In genomic region chr15:81666957-81667356, GRCm38 (mm10) we compare ENCODE assay signal across 19 mouse cellular contexts. TPM values are rescaled to one million over a fixed set of nuclear protein-coding genes. Genes with fewer than 3 reads are reported as not detected.
A peak's percentile ranks its signal among the peaks of the same experiment; 100 is the strongest.
DNase-seq lines count a peak whose midpoint lies in the region; ATAC-seq and TF ChIP-seq lines count a peak whose summit lies in the region.
"Had no signal": no experiment of that assay in that cellular context is flagged by ENCODE, and none has a peak within 500 bp of the region (broad histone marks: within the 10 kb centered on the region; RNA-seq: fewer than 3 reads in every experiment).

No protein-coding gene starts in this region.

- H3K36me3 ChIP-seq in forebrain, postnatal 0 days (ENCODE audit: insufficient read depth): peaks cover 40% of the 10 kb centered on the region
- H3K36me3 ChIP-seq in forebrain, embryonic 12.5 days (replicated peaks): peaks cover 40% of the 10 kb centered on the region
- H3K36me3 ChIP-seq in liver, embryonic 14.5 days (replicated peaks; ENCODE audit: control insufficient read depth, insufficient read depth, low read depth): peaks cover 27% of the 10 kb centered on the region
- H3K36me3 ChIP-seq in liver, embryonic 12.5 days: peaks cover 52% of the 10 kb centered on the region
- peaks cover 34% of the 10 kb centered on the region for H3K36me3 ChIP-seq in ES-Bruce4 (ENCODE audit: control insufficient read depth, insufficient read depth, low read length, poor library complexity, severe bottlenecking)

- H3K4me1 ChIP-seq in forebrain, postnatal 0 days (ENCODE audit: insufficient read depth): 0 out of 2 replicates have a peak, but pooled peaks cover 6% of the 10 kb centered on the region
- H3K4me1 ChIP-seq in forebrain, embryonic 12.5 days: peaks cover 10% of the 10 kb centered on the region
- H3K4me1 ChIP-seq in liver, embryonic 14.5 days (replicated peaks; ENCODE audit: control insufficient read depth in 2 of 2, insufficient read depth in 2 of 2, low read length in 1 of 2): peaks cover 5 to 11% of the 10 kb centered on the region in 2 experiments
- peaks cover 18% of the 10 kb centered on the region for H3K4me1 ChIP-seq in liver, embryonic 12.5 days
- H3K4me1 ChIP-seq in ES-Bruce4 (ENCODE audit: control insufficient read depth, insufficient read depth, low read length): no peaks in the 10 kb centered on the region

- no peak for DNase-seq in forebrain, postnatal 0 days
- peak in 1 of 3 experiments; percentile 22 for DNase-seq in liver, embryonic 14.5 days (ENCODE audit: low read depth in 3 of 3, low spot score in 3 of 3)
- peak; percentile 22 for DNase-seq in c-Kit-positive CD71-positive TER-119-positive erythroid progenitor cells, embryonic 14.5 days (ENCODE audit: low spot score)
- no peak for DNase-seq in adrenal gland, adult 18-20 months (ENCODE audit: low spot score in 2 of 2)
- DNase-seq in spleen, postnatal 4 days (ENCODE audit: low spot score in 2 of 2): no peak
- DNase-seq: B cell, adult 2 months; cerebellum, adult 8-10 months; heart, adult 11 months; kidney, adult 11 months; kidney, postnatal 4 days; lung, adult 18-20 months; lung, postnatal 4 days had no signal

- 88% methylated on average over 10 of the region's 10 CpGs for WGBS in forebrain, postnatal 0 days
- WGBS in forebrain, embryonic 12.5 days: 90% methylated on average over 10 of the region's 10 CpGs
- WGBS in liver, embryonic 14.5 days (ENCODE audit: insufficient replicate concordance): 76% methylated on average over 10 of the region's 10 CpGs
- 83% methylated on average over 10 of the region's 10 CpGs for WGBS in liver, embryonic 12.5 days (ENCODE audit: insufficient replicate concordance)

- H3K9me3 ChIP-seq in forebrain, postnatal 0 days (ENCODE audit: low read length): no peaks in the 10 kb centered on the region
- H3K9me3 ChIP-seq in forebrain, embryonic 12.5 days: no peaks in the 10 kb centered on the region
- H3K9me3 ChIP-seq in liver, embryonic 14.5 days (ENCODE audit: control insufficient read depth, low read length): no peaks in the 10 kb centered on the region
- H3K9me3 ChIP-seq in liver, embryonic 12.5 days (replicated peaks): no peaks in the 10 kb centered on the region
- H3K9me3 ChIP-seq in ES-Bruce4 (replicated peaks; ENCODE audit: control insufficient read depth, insufficient read depth, low read length, poor library complexity, severe bottlenecking): no peaks in the 10 kb centered on the region
- H3K9me3 ChIP-seq: forebrain, embryonic 13.5 days; heart, embryonic 15.5 days; limb, embryonic 12.5 days; midbrain, embryonic 13.5 days had no signal

- H3K9ac ChIP-seq in forebrain, postnatal 0 days: no peak overlapping the region
- H3K9ac ChIP-seq in forebrain, embryonic 12.5 days: no peak overlapping the region
- no peak overlapping the region for H3K9ac ChIP-seq in liver, embryonic 14.5 days (replicated peaks)
- no peak overlapping the region for H3K9ac ChIP-seq in liver, embryonic 12.5 days
- H3K9ac ChIP-seq in ES-Bruce4 (ENCODE audit: low read depth, poor library complexity, severe bottlenecking): no peak overlapping the region
- H3K9ac ChIP-seq: forebrain, embryonic 13.5 days; heart, embryonic 15.5 days; limb, embryonic 12.5 days; midbrain, embryonic 13.5 days had no signal

- H3K27ac ChIP-seq in forebrain, postnatal 0 days (ENCODE audit: low read depth, low read length): no peak overlapping the region
- H3K27ac ChIP-seq in forebrain, embryonic 12.5 days: no peak overlapping the region
- H3K27ac ChIP-seq in liver, embryonic 14.5 days: no peak overlapping the region
- no peak overlapping the region for H3K27ac ChIP-seq in liver, embryonic 12.5 days
- H3K27ac ChIP-seq in ES-Bruce4 (ENCODE audit: insufficient read depth, low read length): no peak overlapping the region
- H3K27ac ChIP-seq: forebrain, embryonic 13.5 days; heart, embryonic 15.5 days; limb, embryonic 12.5 days; midbrain, embryonic 13.5 days had no signal

- ATAC-seq in forebrain, postnatal 0 days: no peak
- ATAC-seq in forebrain, embryonic 12.5 days (ENCODE audit: low FRiP score): no peak
- ATAC-seq in liver, embryonic 14.5 days (ENCODE audit: insufficient read depth): no peak
- no peak for ATAC-seq in liver, embryonic 12.5 days
- ATAC-seq: forebrain, embryonic 13.5 days; midbrain, embryonic 13.5 days had no signal

- no peaks in the 10 kb centered on the region for H3K27me3 ChIP-seq in forebrain, postnatal 0 days (ENCODE audit: insufficient read depth, low read length)
- H3K27me3 ChIP-seq in forebrain, embryonic 12.5 days: no peaks in the 10 kb centered on the region
- no peaks in the 10 kb centered on the region for H3K27me3 ChIP-seq in liver, embryonic 14.5 days (ENCODE audit: control insufficient read depth, insufficient read depth, low read length)
- H3K27me3 ChIP-seq in liver, embryonic 12.5 days (replicated peaks): no peaks in the 10 kb centered on the region
- no peaks in the 10 kb centered on the region for H3K27me3 ChIP-seq in ES-Bruce4 (ENCODE audit: control insufficient read depth, insufficient read depth, low read length, poor library complexity, severe bottlenecking)
- H3K27me3 ChIP-seq: forebrain, embryonic 13.5 days; heart, embryonic 15.5 days; limb, embryonic 12.5 days; midbrain, embryonic 13.5 days had no signal

- no peak for TF ChIP-seq EP300 in liver, embryonic 14.5 days (IDR thresholded peaks at IDR 0.05; ENCODE audit: low read depth)
- no peak for TF ChIP-seq EP300 in ES-Bruce4 (IDR thresholded peaks at IDR 0.05; ENCODE audit: insufficient read depth, low read depth, low read length)

- TF ChIP-seq POLR2A in ES-Bruce4 (IDR thresholded peaks at IDR 0.05; ENCODE audit: insufficient read depth, low read length): no peak

- TF ChIP-seq CTCF in forebrain, postnatal 0 days (IDR thresholded peaks at IDR 0.05; ENCODE audit: low read depth): peak; percentile 25; the same call in 1 of the 2 replicates
- peak; percentile 48 for TF ChIP-seq CTCF in liver, embryonic 14.5 days (IDR thresholded peaks at IDR 0.05; ENCODE audit: low read depth)
- peak; percentile 6 for TF ChIP-seq CTCF in ES-Bruce4 (IDR thresholded peaks at IDR 0.05; ENCODE audit: low read depth, low read length)

- H3K4me2 ChIP-seq in forebrain, postnatal 0 days (ENCODE audit: low read depth): no peak overlapping the region
- H3K4me2 ChIP-seq in forebrain, embryonic 12.5 days: no peak overlapping the region
- H3K4me2 ChIP-seq in liver, embryonic 14.5 days (ENCODE audit: low read depth): no peak overlapping the region
- H3K4me2 ChIP-seq in liver, embryonic 12.5 days: no peak overlapping the region
- H3K4me2 ChIP-seq: forebrain, embryonic 13.5 days; heart, embryonic 15.5 days; limb, embryonic 12.5 days; midbrain, embryonic 13.5 days had no signal

- H3K4me3 ChIP-seq in forebrain, postnatal 0 days (ENCODE audit: low read depth, low read length): no peak overlapping the region
- H3K4me3 ChIP-seq in forebrain, embryonic 12.5 days (replicated peaks): no peak overlapping the region
- H3K4me3 ChIP-seq in liver, embryonic 14.5 days (ENCODE audit: insufficient read depth in 1 of 2, low read depth in 2 of 2, low read length in 2 of 2): no peak overlapping the region
- no peak overlapping the region for H3K4me3 ChIP-seq in liver, embryonic 12.5 days
- H3K4me3 ChIP-seq in ES-Bruce4 (ENCODE audit: low read depth, low read length): no peak overlapping the region
- H3K4me3 ChIP-seq: forebrain, embryonic 13.5 days; heart, embryonic 15.5 days; limb, embryonic 12.5 days; midbrain, embryonic 13.5 days had no signal

RNA-seq across cellular contexts. Expression of gene L3mbtl2, which starts 3.3 kb away (rescaled TPM):
- 28.5 and 30.9 TPM in 2 replicates for total RNA-seq in forebrain, postnatal 0 days (2014; rRNA removed)
- polyA plus RNA-seq in forebrain, postnatal 0 days (2015; fragmentation: Nextera tagmentation; extraction: Ambion mirVana): 24.3 and 28.5 TPM in 2 replicates
- 36.8 and 39.6 TPM in 2 replicates for polyA plus RNA-seq in forebrain, embryonic 12.5 days (2016; fragmentation: Nextera tagmentation; extraction: Ambion mirVana)
- 8.9 and 10.7 TPM in 2 replicates for polyA plus RNA-seq in liver, embryonic 14.5 days (2012; rRNA removed)
- 10.4 and 12.0 TPM in 2 replicates for polyA plus RNA-seq in liver, embryonic 14.5 days (2014; fragmentation: Nextera tagmentation; extraction: Ambion mirVana)
- polyA plus RNA-seq in liver, embryonic 12.5 days (2016; fragmentation: Nextera tagmentation; extraction: Ambion mirVana): 29.0 and 29.6 TPM in 2 replicates
- 49.3 and 50.3 TPM in 2 replicates for polyA plus RNA-seq in ES-Bruce4 (2011; ENCODE audit: insufficient read depth, insufficient read length, low read depth, missing spikeins)
- 10 to 100 TPM; 18.2 to 18.5 TPM for total RNA-seq in adrenal gland, adult 18-20 months (2021)

RNA-seq across cellular contexts. Expression of gene Chadl, which starts 30.1 kb away (rescaled TPM):
- 31.9 and 35.3 TPM in 2 replicates for total RNA-seq in forebrain, postnatal 0 days (2014; rRNA removed)
- 49.2 and 52.8 TPM in 2 replicates for polyA plus RNA-seq in forebrain, postnatal 0 days (2015; fragmentation: Nextera tagmentation; extraction: Ambion mirVana)
- 5.0 TPM in 2 replicates for polyA plus RNA-seq in forebrain, embryonic 12.5 days (2016; fragmentation: Nextera tagmentation; extraction: Ambion mirVana)
- 0.20 and 0.28 TPM in 2 replicates for polyA plus RNA-seq in liver, embryonic 14.5 days (2012; rRNA removed)
- polyA plus RNA-seq in liver, embryonic 14.5 days (2014; fragmentation: Nextera tagmentation; extraction: Ambion mirVana): 0.25 and 0.33 TPM in 2 replicates
- 0.38 and 0.48 TPM in 2 replicates for polyA plus RNA-seq in liver, embryonic 12.5 days (2016; fragmentation: Nextera tagmentation; extraction: Ambion mirVana)
- polyA plus RNA-seq in ES-Bruce4 (2011; ENCODE audit: insufficient read depth, insufficient read length, low read depth, missing spikeins): 1.0 and 1.1 TPM in 2 replicates
- 1 to 10 TPM; 1.8 to 3.0 TPM for total RNA-seq in adrenal gland, adult 18-20 months (2021)
